ENCODE assay signal across 8 mouse cellular contexts in genomic region chr7:39655709-39656397, GRCm38 (mm10).
DNase-seq lines count a peak whose midpoint lies in the region; ATAC-seq lines count a peak whose summit lies in the region.

No protein-coding gene starts in this region.

- H3K4me1 ChIP-seq in heart, embryonic 13.5 days, result peaks cover 15% of the 10 kb centered on the region
- H3K4me1 ChIP-seq in forebrain, embryonic 16.5 days (replicated peaks; ENCODE audit: control insufficient read depth, insufficient read depth, low read length), result peaks cover 7% of the 10 kb centered on the region
- no peaks in the 10 kb centered on the region for H3K4me1 ChIP-seq in liver, embryonic 15.5 days (replicated peaks)

- intact Hi-C loops in left cerebral cortex, postnatal 25 days (cut with DNase I), result loop anchor here (5.0 kb wide), 1 partner anchor 36 kb away; no protein-coding TSS in a partner anchor

- no peaks in the 10 kb centered on the region for H3K27me3 ChIP-seq in heart, embryonic 13.5 days (replicated peaks)
- 0 out of 2 replicates have a peak, but pooled peaks cover 2% of the 10 kb centered on the region for H3K27me3 ChIP-seq in forebrain, embryonic 16.5 days (replicated peaks; ENCODE audit: control insufficient read depth, insufficient read depth, low read length)
- no peaks in the 10 kb centered on the region for H3K27me3 ChIP-seq in liver, embryonic 15.5 days

- no peaks in the 10 kb centered on the region for H3K9me3 ChIP-seq in heart, embryonic 13.5 days
- no peaks in the 10 kb centered on the region for H3K9me3 ChIP-seq in forebrain, embryonic 16.5 days (ENCODE audit: control insufficient read depth, low read length)
- H3K9me3 ChIP-seq in liver, embryonic 15.5 days (replicated peaks), result no peaks in the 10 kb centered on the region

- peak overlapping the region; percentile 79 for H3K4me2 ChIP-seq in heart, embryonic 13.5 days
- H3K4me2 ChIP-seq in forebrain, embryonic 16.5 days (ENCODE audit: low read length), result peak overlapping the region; percentile 59
- peak overlapping the region; percentile 47 for H3K4me2 ChIP-seq in liver, embryonic 15.5 days

- no peaks in the 10 kb centered on the region for H3K36me3 ChIP-seq in heart, embryonic 13.5 days
- no peaks in the 10 kb centered on the region for H3K36me3 ChIP-seq in forebrain, embryonic 16.5 days (ENCODE audit: control insufficient read depth, insufficient read depth)
- H3K36me3 ChIP-seq in liver, embryonic 15.5 days (replicated peaks), result no peaks in the 10 kb centered on the region

- no peak for DNase-seq in heart, postnatal 4 days
- peak; percentile 27 for DNase-seq in Muller cell, postnatal 12 days (ENCODE audit: inconsistent ontology term)
- no peak for DNase-seq in yolk sac, embryonic 10.5 days (ENCODE audit: low spot score)
- no peak for DNase-seq in left cerebral cortex, postnatal 25 days (ENCODE audit: low spot score in 2 of 2)
- no peak for DNase-seq in adrenal gland, postnatal 36 days

- H3K9ac ChIP-seq in heart, embryonic 13.5 days, result peak overlapping the region; percentile 78
- H3K9ac ChIP-seq in forebrain, embryonic 16.5 days (replicated peaks; ENCODE audit: low read depth, low read length), result peak overlapping the region; percentile 61
- no peak overlapping the region for H3K9ac ChIP-seq in liver, embryonic 15.5 days

- H3K4me3 ChIP-seq in heart, embryonic 13.5 days, result peak overlapping the region; percentile 58
- peak overlapping the region; percentile 47 for H3K4me3 ChIP-seq in forebrain, embryonic 16.5 days (replicated peaks; ENCODE audit: low read length)
- peak overlapping the region; percentile 42 for H3K4me3 ChIP-seq in liver, embryonic 15.5 days (replicated peaks)

- WGBS in heart, embryonic 13.5 days, result 23% methylated on average over 13 of the region's 13 CpGs
- WGBS in forebrain, embryonic 16.5 days, result 34% methylated on average over 13 of the region's 13 CpGs
- WGBS in liver, embryonic 15.5 days (ENCODE audit: insufficient replicate concordance), result 24% methylated on average over 13 of the region's 13 CpGs

- peak overlapping the region; percentile 70 for H3K27ac ChIP-seq in heart, embryonic 13.5 days (replicated peaks)
- H3K27ac ChIP-seq in forebrain, embryonic 16.5 days (ENCODE audit: low read length), result peak overlapping the region; percentile 87
- H3K27ac ChIP-seq in liver, embryonic 15.5 days (replicated peaks), result no peak overlapping the region

- ATAC-seq in heart, embryonic 13.5 days (ENCODE audit: extremely low read depth, insufficient number of reproducible peaks, low FRiP score, low TSS enrichment), result no peak
- peak; percentile 75 for ATAC-seq in forebrain, embryonic 16.5 days
- ATAC-seq in liver, embryonic 15.5 days (ENCODE audit: insufficient read depth), result no peak
